9 mouse cellular contexts compared by ENCODE assay signal in the genomic region with DNA sequence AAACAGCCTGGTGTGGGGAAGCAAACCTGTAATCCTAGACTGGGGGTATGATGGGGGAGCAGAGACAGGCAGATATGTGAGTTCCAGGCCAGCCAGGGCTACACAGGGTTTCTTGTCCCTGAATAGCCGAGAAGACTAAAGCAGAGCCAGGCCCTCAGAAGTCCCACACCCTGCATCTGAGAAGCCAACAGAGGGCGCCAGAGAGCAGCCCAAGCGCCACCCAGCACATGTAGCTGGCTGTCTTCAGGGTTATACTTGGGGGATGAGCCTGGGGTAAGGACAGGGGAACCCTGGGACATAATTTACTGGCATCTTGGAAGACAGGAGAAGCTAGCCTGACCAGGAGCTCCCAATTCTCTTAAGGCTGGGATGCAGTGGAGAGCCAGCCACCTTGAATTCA. TPM values are rescaled to one million over a fixed set of nuclear protein-coding genes. Genes with fewer than 3 reads are reported as not detected.
DNase-seq lines count a peak whose midpoint lies in the region; ATAC-seq lines count a peak whose summit lies in the region.
"Had no signal": no experiment of that assay in that cellular context is flagged by ENCODE, and none has a peak within 500 bp of the region (broad histone marks: within the 10 kb centered on the region; RNA-seq: fewer than 3 reads in every experiment).

No protein-coding gene starts in this region.

- no peak overlapping the region for H3K4me2 ChIP-seq in intestine, embryonic 16.5 days (ENCODE audit: low read depth, low read length)
- peak overlapping the region; percentile 19; the same call in 1 of the 2 replicates for H3K4me2 ChIP-seq in liver, embryonic 12.5 days
- no peak overlapping the region for H3K4me2 ChIP-seq in neural tube, embryonic 11.5 days (ENCODE audit: low read depth)
- H3K4me2 ChIP-seq: embryonic facial prominence, embryonic 15.5 days had no signal

- H3K27me3 ChIP-seq in intestine, embryonic 16.5 days (replicated peaks; ENCODE audit: control insufficient read depth, insufficient read depth, low read length): no peaks in the 10 kb centered on the region
- H3K27me3 ChIP-seq in liver, embryonic 12.5 days (replicated peaks): no peaks in the 10 kb centered on the region
- no peaks in the 10 kb centered on the region for H3K27me3 ChIP-seq in neural tube, embryonic 11.5 days (ENCODE audit: control insufficient read depth, insufficient read depth, low read length)
- H3K27me3 ChIP-seq: embryonic facial prominence, embryonic 15.5 days had no signal

- H3K9me3 ChIP-seq in intestine, embryonic 16.5 days (ENCODE audit: control insufficient read depth, low read length): no peaks in the 10 kb centered on the region
- no peaks in the 10 kb centered on the region for H3K9me3 ChIP-seq in liver, embryonic 12.5 days (replicated peaks)
- H3K9me3 ChIP-seq in neural tube, embryonic 11.5 days (ENCODE audit: control insufficient read depth, low read length): no peaks in the 10 kb centered on the region
- H3K9me3 ChIP-seq: embryonic facial prominence, embryonic 15.5 days had no signal

- intact Hi-C loops in gastrocnemius, postnatal 14 days (cut with DNase I; ENCODE audit: low total_unique reads): no loop called here

- H3K27ac ChIP-seq in intestine, embryonic 16.5 days (ENCODE audit: low read length): no peak overlapping the region
- no peak overlapping the region for H3K27ac ChIP-seq in liver, embryonic 12.5 days
- H3K27ac ChIP-seq in neural tube, embryonic 11.5 days (ENCODE audit: low read depth, low read length): no peak overlapping the region
- H3K27ac ChIP-seq: embryonic facial prominence, embryonic 15.5 days had no signal

- WGBS in intestine, embryonic 16.5 days: 4% methylated on average over 3 of the region's 3 CpGs
- 9% methylated on average over 3 of the region's 3 CpGs for WGBS in liver, embryonic 12.5 days (ENCODE audit: insufficient replicate concordance)
- 5% methylated on average over 3 of the region's 3 CpGs for WGBS in neural tube, embryonic 11.5 days

- H3K36me3 ChIP-seq in intestine, embryonic 16.5 days (ENCODE audit: control insufficient read depth, insufficient read depth, low read length): peaks cover 15% of the 10 kb centered on the region
- peaks cover 75% of the 10 kb centered on the region for H3K36me3 ChIP-seq in liver, embryonic 12.5 days
- H3K36me3 ChIP-seq in neural tube, embryonic 11.5 days (ENCODE audit: control insufficient read depth, insufficient read depth, low read length): peaks cover 15% of the 10 kb centered on the region

- H3K9ac ChIP-seq in intestine, embryonic 16.5 days (ENCODE audit: low read depth, low read length): no peak overlapping the region
- 0 out of 2 replicates have a peak overlapping the region, but pooled peaks have one; percentile 4 for H3K9ac ChIP-seq in liver, embryonic 12.5 days
- H3K9ac ChIP-seq in neural tube, embryonic 11.5 days (ENCODE audit: low read length): no peak overlapping the region
- H3K9ac ChIP-seq: embryonic facial prominence, embryonic 15.5 days had no signal

- peak; percentile 57 to 59 for DNase-seq in urinary bladder, adult 18-20 months (ENCODE audit: low spot score in 2 of 2)
- DNase-seq in urinary bladder, postnatal 10 days (ENCODE audit: low spot score): no peak
- DNase-seq in cerebellum, postnatal 25 days: peak; percentile 85 to 91
- DNase-seq in gastrocnemius, postnatal 14 days: peak; percentile 83
- DNase-seq in neural tube, embryonic 11.5 days (ENCODE audit: low spot score): peak; percentile 84
- DNase-seq in testis, postnatal 14 days (ENCODE audit: low spot score): peak; percentile 43

- peaks cover 34% of the 10 kb centered on the region for H3K4me1 ChIP-seq in intestine, embryonic 16.5 days (ENCODE audit: control insufficient read depth, insufficient read depth, low read length)
- peaks cover 76% of the 10 kb centered on the region for H3K4me1 ChIP-seq in liver, embryonic 12.5 days
- peaks cover 11% of the 10 kb centered on the region for H3K4me1 ChIP-seq in neural tube, embryonic 11.5 days (ENCODE audit: control insufficient read depth, insufficient read depth, low read length)

- ATAC-seq in intestine, embryonic 16.5 days: peak; percentile 31; the same call in 1 of the 2 replicates
- no peak for ATAC-seq in liver, embryonic 12.5 days
- ATAC-seq in neural tube, embryonic 11.5 days (ENCODE audit: insufficient read depth, low FRiP score, low TSS enrichment): peak; percentile 64; the same call in 1 of the 2 replicates

- H3K4me3 ChIP-seq in intestine, embryonic 16.5 days (ENCODE audit: low read length): no peak overlapping the region
- no peak overlapping the region for H3K4me3 ChIP-seq in liver, embryonic 12.5 days
- H3K4me3 ChIP-seq in neural tube, embryonic 11.5 days (ENCODE audit: low read depth, low read length): no peak overlapping the region
- H3K4me3 ChIP-seq: embryonic facial prominence, embryonic 15.5 days had no signal

RNA-seq across cellular contexts. Expression of a gene that starts 4.5 kb away (rescaled TPM):
- total RNA-seq in gastrocnemius, postnatal 14 days (2021): 1 to 10 TPM; 8.4 to 9.7 TPM
- polyA plus RNA-seq in intestine, embryonic 16.5 days (2015; fragmentation: Nextera tagmentation; extraction: Ambion mirVana): 133 and 153 TPM in 2 replicates
- polyA plus RNA-seq in liver, embryonic 12.5 days (2016; fragmentation: Nextera tagmentation; extraction: Ambion mirVana): 123 and 126 TPM in 2 replicates
- polyA plus RNA-seq in neural tube, embryonic 11.5 days (2014; fragmentation: Nextera tagmentation; extraction: Ambion mirVana): 152 and 165 TPM in 2 replicates

RNA-seq across cellular contexts. Expression of a gene that starts 9.1 kb away (rescaled TPM):
- total RNA-seq in gastrocnemius, postnatal 14 days (2021): 100 to 1,000 TPM; 115 TPM
- 82.9 and 85.6 TPM in 2 replicates for polyA plus RNA-seq in intestine, embryonic 16.5 days (2015; fragmentation: Nextera tagmentation; extraction: Ambion mirVana)
- polyA plus RNA-seq in liver, embryonic 12.5 days (2016; fragmentation: Nextera tagmentation; extraction: Ambion mirVana): 51.5 and 54.6 TPM in 2 replicates
- 62.2 and 69.4 TPM in 2 replicates for polyA plus RNA-seq in neural tube, embryonic 11.5 days (2014; fragmentation: Nextera tagmentation; extraction: Ambion mirVana)

RNA-seq across cellular contexts. Expression of a gene that starts 21.5 kb away (rescaled TPM):
- total RNA-seq in gastrocnemius, postnatal 14 days (2021): under 1 TPM; 0.07 to 0.39 TPM
- 5.3 and 5.9 TPM in 2 replicates for polyA plus RNA-seq in intestine, embryonic 16.5 days (2015; fragmentation: Nextera tagmentation; extraction: Ambion mirVana)
- polyA plus RNA-seq in liver, embryonic 12.5 days (2016; fragmentation: Nextera tagmentation; extraction: Ambion mirVana): 0.18 and 0.33 TPM in 2 replicates
- polyA plus RNA-seq in neural tube, embryonic 11.5 days (2014; fragmentation: Nextera tagmentation; extraction: Ambion mirVana): 3.3 and 4.4 TPM in 2 replicates

RNA-seq across cellular contexts. Expression of a gene that starts 58.0 kb away (rescaled TPM):
- 10 to 100 TPM; 25.4 to 37.9 TPM for total RNA-seq in gastrocnemius, postnatal 14 days (2021)
- 0.88 and 1.1 TPM in 2 replicates for polyA plus RNA-seq in intestine, embryonic 16.5 days (2015; fragmentation: Nextera tagmentation; extraction: Ambion mirVana)
- 0.37 and 0.59 TPM in 2 replicates for polyA plus RNA-seq in liver, embryonic 12.5 days (2016; fragmentation: Nextera tagmentation; extraction: Ambion mirVana)
- polyA plus RNA-seq in neural tube, embryonic 11.5 days (2014; fragmentation: Nextera tagmentation; extraction: Ambion mirVana): 0.23 and 0.36 TPM in 2 replicates
